Mouse (Mus musculus): ENCODE measurements at regions not wholly inside any gene's neighbourhood (a gene's known extent, or its start where the extent isn't known, plus 50 kb on each side); places are given as distances from the start of the nearest gene placed in this dataset.

GRCm38 (mm10) chr8:113975810-113976209, 127.3 kb upstream of the Adamts18 start:
- no peaks in the 10 kb centered on the region for H3K36me3 ChIP-seq (ENCODE audit: control insufficient read depth, insufficient read depth, low read length)
- H3K27ac ChIP-seq (ENCODE audit: insufficient read depth, low read depth, low read length): no peak overlapping the region
- no peaks in the 10 kb centered on the region for H3K4me1 ChIP-seq (ENCODE audit: control insufficient read depth, insufficient read depth, insufficient read length, low read length)
- H3K27me3 ChIP-seq (ENCODE audit: control insufficient read depth, insufficient read depth, low read length): no peaks in the 10 kb centered on the region
- WGBS: 55% methylated on average over 5 of the region's 5 CpGs
- TF ChIP-seq CTCF (IDR thresholded peaks at IDR 0.05; ENCODE audit: extremely low read depth, insufficient read length, insufficient replicate concordance, low read depth, low read length) (no peak), POLR2A (IDR thresholded peaks at IDR 0.05; ENCODE audit: low read depth, low read length) (no peak)
- no peak overlapping the region for H3K4me3 ChIP-seq (ENCODE audit: low read depth, low read length)

- Histone ChIP-seq H3K27me3 (ENCODE audit: control insufficient read depth, insufficient read depth, low read length) (no peaks in the 10 kb centered on the region), H3K4me1 (ENCODE audit: control insufficient read depth, insufficient read depth, insufficient read length, low read length) (no peaks in the 10 kb centered on the region), H3K4me3 (ENCODE audit: low read depth, low read length) (no peak overlapping the region), H3K27ac (ENCODE audit: insufficient read depth, low read depth, low read length) (no peak overlapping the region), H3K36me3 (ENCODE audit: control insufficient read depth, insufficient read depth, low read length) (no peaks in the 10 kb centered on the region)
- TF ChIP-seq POLR2A (IDR thresholded peaks at IDR 0.05; ENCODE audit: low read depth, low read length) (no peak), CTCF (IDR thresholded peaks at IDR 0.05; ENCODE audit: extremely low read depth, insufficient read length, insufficient replicate concordance, low read depth, low read length) (no peak)
- WGBS: 39% methylated on average over 4 of the region's 4 CpGs
These were observed 128.1 kb upstream of the Adamts18 start for GRCm38 (mm10) chr8:113976626-113977025.

- Histone ChIP-seq H3K27ac (ENCODE audit: insufficient read depth, low read depth, low read length) (no peak overlapping the region), H3K27me3 (ENCODE audit: control insufficient read depth, insufficient read depth, low read length) (no peaks in the 10 kb centered on the region), H3K4me3 (ENCODE audit: low read depth, low read length) (no peak overlapping the region), H3K4me1 (ENCODE audit: control insufficient read depth, insufficient read depth, insufficient read length, low read length) (no peaks in the 10 kb centered on the region), H3K36me3 (ENCODE audit: control insufficient read depth, insufficient read depth, low read length) (no peaks in the 10 kb centered on the region)
- TF ChIP-seq POLR2A (IDR thresholded peaks at IDR 0.05; ENCODE audit: low read depth, low read length) (no peak), CTCF (IDR thresholded peaks at IDR 0.05; ENCODE audit: extremely low read depth, insufficient read length, insufficient replicate concordance, low read depth, low read length) (no peak)
- 34% methylated on average over 4 of the region's 4 CpGs for WGBS
These were observed 128.5 kb upstream of the Adamts18 start for GRCm38 (mm10) chr8:113977072-113977471.

- Histone ChIP-seq H3K4me1 (ENCODE audit: control insufficient read depth, insufficient read depth, insufficient read length, low read length) (no peaks in the 10 kb centered on the region), H3K27ac (ENCODE audit: insufficient read depth, low read depth, low read length) (no peak overlapping the region), H3K27me3 (ENCODE audit: control insufficient read depth, insufficient read depth, low read length) (no peaks in the 10 kb centered on the region), H3K4me3 (ENCODE audit: low read depth, low read length) (no peak overlapping the region), H3K36me3 (ENCODE audit: control insufficient read depth, insufficient read depth, low read length) (no peaks in the 10 kb centered on the region)
- WGBS: 56% methylated on average over 9 of the region's 9 CpGs
- TF ChIP-seq POLR2A (IDR thresholded peaks at IDR 0.05; ENCODE audit: low read depth, low read length): no peak
- TF ChIP-seq CTCF (IDR thresholded peaks at IDR 0.05; ENCODE audit: extremely low read depth, insufficient read length, insufficient replicate concordance, low read depth, low read length): no peak
These were observed 130.4 kb upstream of the Adamts18 start for GRCm38 (mm10) chr8:113978946-113979345.

GRCm38 (mm10) chr8:113979837-113980236, 131.3 kb upstream of the Adamts18 start:
- no peaks in the 10 kb centered on the region for H3K4me1 ChIP-seq (ENCODE audit: control insufficient read depth, insufficient read depth, insufficient read length, low read length)
- TF ChIP-seq CTCF (IDR thresholded peaks at IDR 0.05; ENCODE audit: extremely low read depth, insufficient read length, insufficient replicate concordance, low read depth, low read length) (no peak), POLR2A (IDR thresholded peaks at IDR 0.05; ENCODE audit: low read depth, low read length) (no peak)
- H3K4me3 ChIP-seq (ENCODE audit: low read depth, low read length): no peak overlapping the region
- no peak overlapping the region for H3K27ac ChIP-seq (ENCODE audit: insufficient read depth, low read depth, low read length)
- WGBS: 95% methylated on average over 5 of the region's 5 CpGs
- H3K36me3 ChIP-seq (ENCODE audit: control insufficient read depth, insufficient read depth, low read length): no peaks in the 10 kb centered on the region
- no peaks in the 10 kb centered on the region for H3K27me3 ChIP-seq (ENCODE audit: control insufficient read depth, insufficient read depth, low read length)

- no peak overlapping the region for H3K4me3 ChIP-seq (ENCODE audit: low read depth, low read length)
- H3K4me1 ChIP-seq (ENCODE audit: control insufficient read depth, insufficient read depth, insufficient read length, low read length): no peaks in the 10 kb centered on the region
- H3K27ac ChIP-seq (ENCODE audit: insufficient read depth, low read depth, low read length): no peak overlapping the region
- no peak for TF ChIP-seq POLR2A (IDR thresholded peaks at IDR 0.05; ENCODE audit: low read depth, low read length)
- no peak for TF ChIP-seq CTCF (IDR thresholded peaks at IDR 0.05; ENCODE audit: extremely low read depth, insufficient read length, insufficient replicate concordance, low read depth, low read length)
- 39% methylated on average over 1 of the region's 1 CpGs for WGBS
- H3K27me3 ChIP-seq (ENCODE audit: control insufficient read depth, insufficient read depth, low read length): no peaks in the 10 kb centered on the region
- H3K36me3 ChIP-seq (ENCODE audit: control insufficient read depth, insufficient read depth, low read length): no peaks in the 10 kb centered on the region
These were observed 132.8 kb upstream of the Adamts18 start for GRCm38 (mm10) chr8:113981339-113981738.

- 5% methylated on average over 10 of the region's 10 CpGs for WGBS
- no peaks in the 10 kb centered on the region for H3K27me3 ChIP-seq (ENCODE audit: control insufficient read depth, insufficient read depth, low read length)
- H3K4me3 ChIP-seq (ENCODE audit: low read depth, low read length): no peak overlapping the region
- no peaks in the 10 kb centered on the region for H3K36me3 ChIP-seq (ENCODE audit: control insufficient read depth, insufficient read depth, low read length)
- H3K4me1 ChIP-seq (ENCODE audit: control insufficient read depth, insufficient read depth, insufficient read length, low read length): no peaks in the 10 kb centered on the region
- peak; percentile 77; the same call in 1 of the 2 replicates for TF ChIP-seq CTCF (IDR thresholded peaks at IDR 0.05; ENCODE audit: extremely low read depth, insufficient read length, insufficient replicate concordance, low read depth, low read length)
- no peak for TF ChIP-seq POLR2A (IDR thresholded peaks at IDR 0.05; ENCODE audit: low read depth, low read length)
- H3K27ac ChIP-seq (ENCODE audit: insufficient read depth, low read depth, low read length): no peak overlapping the region
These were observed 136.3 kb upstream of the Adamts18 start for GRCm38 (mm10) chr8:113984845-113985244.

- Histone ChIP-seq H3K27me3 (ENCODE audit: control insufficient read depth, insufficient read depth, low read length) (no peaks in the 10 kb centered on the region), H3K4me1 (ENCODE audit: control insufficient read depth, insufficient read depth, insufficient read length, low read length) (no peaks in the 10 kb centered on the region), H3K36me3 (ENCODE audit: control insufficient read depth, insufficient read depth, low read length) (no peaks in the 10 kb centered on the region), H3K27ac (ENCODE audit: insufficient read depth, low read depth, low read length) (no peak overlapping the region), H3K4me3 (ENCODE audit: low read depth, low read length) (no peak overlapping the region)
- no peak for TF ChIP-seq CTCF (IDR thresholded peaks at IDR 0.05; ENCODE audit: extremely low read depth, insufficient read length, insufficient replicate concordance, low read depth, low read length)
- no peak for TF ChIP-seq POLR2A (IDR thresholded peaks at IDR 0.05; ENCODE audit: low read depth, low read length)
- 47% methylated on average over 11 of the region's 11 CpGs for WGBS
These were observed 136.9 kb upstream of the Adamts18 start for GRCm38 (mm10) chr8:113985471-113985870.

All from small intestine, adult 2 months (tissue).